Mouse (Mus musculus): ENCODE results near the gene Lrcol1.
A peak's percentile ranks its signal among the peaks of the same experiment; 100 is the strongest.

Lrcol1 gene

DNA sequence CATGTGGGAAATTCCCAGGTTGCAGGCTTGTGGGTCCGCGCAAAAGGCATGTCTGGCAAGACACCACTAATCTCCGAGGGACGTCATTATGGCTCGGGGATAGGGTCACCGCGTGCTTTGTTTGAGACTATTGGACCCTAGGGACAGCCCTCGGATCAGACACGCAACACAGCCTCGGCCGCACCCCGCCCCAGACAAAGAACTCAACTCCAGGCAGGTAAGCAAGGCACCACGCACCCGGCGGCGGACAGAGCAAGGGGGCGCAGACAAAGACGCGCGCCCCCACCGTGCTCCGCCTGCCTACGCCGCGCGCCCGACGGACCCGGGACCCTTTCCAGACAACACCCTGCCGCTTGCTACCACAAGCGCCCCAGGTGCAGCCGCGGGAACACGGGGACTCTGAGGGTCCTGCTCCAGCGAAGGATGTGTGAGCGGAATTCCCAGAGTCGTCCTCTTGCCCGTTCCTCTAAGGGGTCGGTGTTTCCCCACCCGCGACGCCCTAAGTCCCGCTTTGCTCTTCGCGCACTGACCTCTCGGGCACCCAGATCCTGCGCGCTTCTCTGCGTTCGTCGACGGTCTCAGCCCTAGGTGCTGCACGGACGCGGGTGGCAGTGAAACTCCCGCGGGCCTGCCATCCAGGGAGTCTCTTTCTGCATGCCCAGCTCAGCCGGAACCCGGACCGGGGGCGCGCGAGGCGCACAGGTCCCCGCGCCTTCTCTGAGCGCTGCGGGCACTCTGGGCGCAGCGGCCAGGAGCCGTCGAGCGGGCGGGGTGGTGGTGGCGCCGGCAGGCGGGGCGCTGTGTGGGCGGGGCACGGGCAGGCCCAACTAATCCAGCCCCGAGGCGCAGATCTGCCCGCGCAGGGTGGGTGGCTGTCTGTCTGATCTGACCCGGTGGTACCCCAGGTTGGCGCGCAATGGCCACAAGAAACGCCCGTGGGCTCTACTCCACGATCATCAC lies 42.1 kb downstream of the Lrcol1 start:
- DNase-seq (ENCODE audit: low spot score): peak; percentile 35

DNA sequence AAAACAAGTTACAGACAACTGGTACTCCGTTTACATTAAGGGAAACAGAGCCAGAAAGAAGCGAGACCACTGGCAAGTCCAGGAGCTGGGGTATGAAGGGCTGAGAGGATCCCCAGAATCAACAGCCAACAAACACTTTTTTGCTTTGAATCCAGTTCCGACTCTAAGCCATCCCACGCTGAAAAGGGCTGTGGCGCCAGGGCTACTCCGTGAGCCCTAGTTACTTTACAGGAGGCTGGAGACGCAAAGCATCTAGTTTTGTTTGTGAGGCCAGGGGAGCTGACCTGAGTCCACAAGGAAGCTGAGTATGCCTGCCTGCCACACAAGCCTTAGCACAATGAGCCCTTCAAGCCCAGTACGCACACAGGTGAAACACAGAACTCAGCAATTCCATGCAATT lies 42.8 kb downstream of the Lrcol1 start:
- no peak for DNase-seq (ENCODE audit: low spot score)

- no peak for DNase-seq (ENCODE audit: low spot score)
These were observed 46.1 kb downstream of the Lrcol1 start for GRCm38 (mm10) chr5:110390631-110391030.

DNA sequence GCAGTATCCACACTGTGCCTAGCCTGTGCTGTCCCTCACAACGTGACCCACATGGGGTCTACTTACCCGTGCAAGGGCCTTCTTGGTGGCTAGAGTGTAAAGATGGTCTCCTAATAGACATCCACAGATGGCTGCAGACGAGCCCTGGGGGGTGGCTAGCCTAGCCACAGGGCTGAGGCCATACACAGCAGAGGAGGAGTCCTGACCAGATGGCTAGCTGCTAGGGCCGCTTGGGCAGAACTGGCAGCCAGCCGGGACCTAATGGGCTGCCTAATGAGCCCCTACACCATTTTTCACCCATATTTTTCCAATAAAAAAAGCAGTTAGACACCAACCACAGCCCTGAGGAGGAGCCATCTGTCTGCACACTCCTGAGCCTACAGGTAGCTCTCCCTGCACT lies 48.2 kb downstream of the Lrcol1 start:
- DNase-seq (ENCODE audit: low spot score): no peak

- no peak for DNase-seq (ENCODE audit: low spot score)
These were observed 50.6 kb downstream of the Lrcol1 start for GRCm38 (mm10) chr5:110395006-110395661.

- no peak for DNase-seq (ENCODE audit: low spot score)
These were observed 56.6 kb downstream of the Lrcol1 start for GRCm38 (mm10) chr5:110401101-110401500.

- no peak for DNase-seq (ENCODE audit: low spot score)
These were observed 58.0 kb downstream of the Lrcol1 start for GRCm38 (mm10) chr5:110402557-110402956.

DNA sequence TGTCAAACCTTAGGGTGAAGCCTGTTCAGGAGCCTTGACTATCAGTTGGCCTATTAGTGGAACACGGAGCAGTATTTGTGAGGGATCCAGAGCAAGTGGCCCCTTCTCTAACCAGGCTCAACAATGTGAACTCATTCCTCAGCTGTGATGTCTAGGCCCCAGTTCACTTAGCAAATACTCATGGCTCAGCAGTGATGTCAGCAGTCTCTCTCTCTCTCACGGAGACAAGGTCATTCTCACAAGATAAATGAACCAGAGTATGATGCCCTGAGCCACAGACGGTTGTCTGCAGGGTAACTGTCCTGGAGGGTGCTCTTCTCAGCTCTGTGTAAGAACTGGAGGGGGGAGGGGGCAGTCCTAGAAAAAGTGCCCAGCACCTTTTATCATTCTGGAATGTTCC lies 59.4 kb downstream of the Lrcol1 start:
- DNase-seq (ENCODE audit: low spot score): no peak
